Mouse (Mus musculus) forebrain, postnatal 0 days (tissue): ENCODE data around the gene Trappc13. TPM values are rescaled to one million over a fixed set of nuclear protein-coding genes. Genes with fewer than 3 reads are reported as not detected.

Source experiments
- ATAC-seq: fragments of 200-750 bp; cut with Nextera tagmentation; 2 replicates; pipeline ENCODE4 v1.8.0; 2017; ENCODE audit warnings: mild to moderate bottlenecking, moderate library complexity
- DNase-seq: peaks from one replicate; pipeline ENCODE4 v3.0.0-alpha.2; 2015
- H3K27ac ChIP-seq: fragments of 300-500 bp; sonication (generic); 2 replicates; pipeline ENCODE4 v1.5.1; 2014; ENCODE audit warnings: low read depth, mild to moderate bottlenecking, antibody characterized with exemption, low read length, moderate library complexity, mixed read lengths
- H3K27me3 ChIP-seq: fragments of 300-500 bp; sonication (generic); 2 replicates; pipeline ENCODE4 v1.6.1; 2014; ENCODE audit warnings: mild to moderate bottlenecking, low read length, mixed read lengths; ENCODE audit not compliant: insufficient read depth
- H3K36me3 ChIP-seq: fragments of 300-500 bp; sonication (generic); 2 replicates; pipeline ENCODE4 v1.6.1; 2014; ENCODE audit warnings: mild to moderate bottlenecking, moderate library complexity; ENCODE audit not compliant: insufficient read depth
- H3K4me1 ChIP-seq: fragments of 300-500 bp; sonication (generic); 2 replicates; pipeline ENCODE4 v1.6.1; 2014; ENCODE audit warnings: antibody characterized with exemption; ENCODE audit not compliant: insufficient read depth
- H3K4me2 ChIP-seq: fragments of 300-500 bp; sonication (generic); 2 replicates; pipeline ENCODE4 v1.6.1; 2014; ENCODE audit warnings: low read depth, mild to moderate bottlenecking, moderate library complexity
- H3K4me3 ChIP-seq: fragments of 300-500 bp; sonication (generic); 2 replicates; pipeline ENCODE4 v1.5.1; 2014; ENCODE audit warnings: low read depth, low read length, mixed read lengths
- H3K9ac ChIP-seq: fragments of 300-500 bp; sonication (generic); 2 replicates; pipeline ENCODE4 v1.6.1; 2014; ENCODE audit warnings: mild to moderate bottlenecking
- H3K9me3 ChIP-seq: fragments of 300-500 bp; sonication (generic); 2 replicates; pipeline ENCODE4 v1.6.1; 2016; ENCODE audit warnings: low read length
- CTCF ChIP-seq: sonication (generic); IDR thresholded peaks from 2 replicates; pipeline ENCODE4 v1.5.1; 2016; ENCODE audit warnings: antibody characterized with exemption, control low read depth, low read depth
- WGBS: fragments of 180-500 bp; shearing (Covaris S2); extraction: QIAGEN DNeasy Blood & Tissue Kit; methylation state at CpG from one replicate; pipeline ENCODE4 v1.1.7; 2014; 5-methylcytosine and 5-hydroxymethylcytosine counted together
- polyA plus RNA-seq: library from polyadenylated mRNA; unstranded; fragments of >200 nt; fragmentation: Nextera tagmentation; extraction: Ambion mirVana; gene quantifications from 2 replicates; pipeline ENCODE4 v1.2.1, GENCODE M21; 2015
- total RNA-seq: library from RNA; depleted of rRNA; stranded (reverse); fragments of >200 nt; gene quantifications from 2 replicates; pipeline ENCODE4 v1.2.3, GENCODE M21; 2014; rRNA removed

Trappc13 gene
- total and polyA plus RNA-seq, 2 experiments from 2014 or later, result 49.0 to 55.4 TPM

DNA sequence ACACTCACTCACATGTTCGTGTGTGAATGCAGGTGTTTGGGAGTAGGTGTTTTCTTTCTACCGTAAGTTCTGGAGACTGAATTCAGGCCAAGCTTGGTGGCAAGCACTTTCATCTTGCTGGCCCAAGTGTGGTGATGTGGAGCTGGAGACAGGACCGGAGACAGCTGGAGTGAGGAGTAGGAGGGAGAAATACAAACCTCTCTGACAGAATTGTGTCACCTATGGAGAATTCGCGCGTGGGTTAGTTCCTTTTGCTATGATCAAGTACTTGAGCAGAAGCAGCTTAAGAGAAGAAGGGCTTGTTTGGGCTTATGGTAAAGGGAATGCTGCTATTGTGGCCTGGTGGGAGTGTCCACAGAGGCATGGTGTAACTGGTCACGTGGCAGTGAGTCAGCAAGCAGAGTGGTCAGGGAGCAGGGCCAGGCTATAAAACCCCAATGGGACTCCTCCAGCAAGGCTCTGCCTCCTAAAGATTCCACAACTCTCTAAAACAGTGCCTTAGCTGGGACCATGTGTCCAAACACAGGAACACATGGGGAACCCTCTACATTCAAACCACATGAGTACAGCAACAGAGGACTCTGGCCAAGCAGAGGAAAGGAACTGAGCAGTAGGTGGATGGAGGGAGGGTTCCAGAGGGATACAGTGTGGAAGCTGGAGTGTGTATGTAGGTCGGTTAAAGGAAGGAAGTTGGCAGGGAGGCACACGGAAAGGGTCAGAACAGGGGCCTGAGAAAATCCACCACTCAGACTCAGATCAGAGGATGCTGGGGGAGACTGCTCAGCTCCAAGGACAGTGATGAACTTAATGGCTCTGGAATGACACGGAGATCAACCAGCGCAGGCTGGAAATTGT, 83.5 kb downstream of the Trappc13 start:
- 85% methylated on average over 11 of the region's 11 CpGs for WGBS

More for the DNA sequence above, 83.5 kb downstream of the Trappc13 start:
- Histone ChIP-seq H3K9ac (no peak overlapping the region), H3K9me3 (no peaks in the 10 kb centered on the region), H3K4me3 (no peak overlapping the region), H3K4me1 (no peaks in the 10 kb centered on the region), H3K36me3 (peaks cover 13% of the 10 kb centered on the region; the same call in 1 of the 2 replicates), H3K27ac (no peak overlapping the region), H3K4me2 (no peak overlapping the region), H3K27me3 (no peaks in the 10 kb centered on the region)
- ATAC-seq (peak; percentile 12; the same call in 1 of the 2 replicates), DNase-seq (no peak)
- no peak for TF ChIP-seq CTCF

Other genes with a start within 250 kb of the Trappc13 start
- gene Nln, start 68.9 kb downstream of the Trappc13 start, total RNA-seq, result 77.2 and 80.0 TPM in 2 replicates
- 40.7 and 49.0 TPM in 2 replicates for gene Nln, start 68.9 kb downstream of the Trappc13 start, polyA plus RNA-seq
- 32.2 and 39.6 TPM in 2 replicates for gene Sgtb, start 68.7 kb downstream of the Trappc13 start, total RNA-seq
- 20.4 and 23.0 TPM in 2 replicates for gene Sgtb, start 68.7 kb downstream of the Trappc13 start, polyA plus RNA-seq
- gene Trim23, start 328 bp upstream of the Trappc13 start, total RNA-seq, result 67.1 and 70.2 TPM in 2 replicates
- 28.1 and 34.7 TPM in 2 replicates for gene Trim23, start 328 bp upstream of the Trappc13 start, polyA plus RNA-seq
- 3.5 and 10.7 TPM in 2 replicates for gene Cenpk, start 50.1 kb upstream of the Trappc13 start, total RNA-seq
- 13.5 and 15.2 TPM in 2 replicates for gene Cenpk, start 50.1 kb upstream of the Trappc13 start, polyA plus RNA-seq
- 7.8 and 10.0 TPM in 2 replicates for gene Ppwd1, start 50.4 kb upstream of the Trappc13 start, total RNA-seq
- gene Ppwd1, start 50.4 kb upstream of the Trappc13 start, polyA plus RNA-seq, result 4.4 and 4.6 TPM in 2 replicates
- gene Adamts6, start 109.4 kb upstream of the Trappc13 start, total RNA-seq, result 3.5 and 4.6 TPM in 2 replicates
- gene Adamts6, start 109.4 kb upstream of the Trappc13 start, polyA plus RNA-seq, result 0.26 and 0.62 TPM in 2 replicates